ENCODE assay signal across 13 mouse cellular contexts in genomic region chr8:45917040-45917679, GRCm38 (mm10). TPM values are rescaled to one million over a fixed set of nuclear protein-coding genes. Genes with fewer than 3 reads are reported as not detected.
A peak's percentile ranks its signal among the peaks of the same experiment; 100 is the strongest.
DNase-seq lines count a peak whose midpoint lies in the region; ATAC-seq and TF ChIP-seq lines count a peak whose summit lies in the region.
"Had no signal": no experiment of that assay in that cellular context is flagged by ENCODE, and none has a peak within 500 bp of the region (broad histone marks: within the 10 kb centered on the region; RNA-seq: fewer than 3 reads in every experiment).

No protein-coding gene starts in this region.

- H3K4me3 ChIP-seq in lung, adult 2 months (replicated peaks; ENCODE audit: extremely low read depth, low read depth, low read length): no peak overlapping the region
- H3K4me3 ChIP-seq in stomach, embryonic 15.5 days (replicated peaks): no peak overlapping the region
- no peak overlapping the region for H3K4me3 ChIP-seq in midbrain, postnatal 0 days (ENCODE audit: low read depth, low read length)
- H3K4me3 ChIP-seq: midbrain, embryonic 12.5 days had no signal

- peak overlapping the region; percentile 26; the same call in 1 of the 2 replicates for H3K27ac ChIP-seq in stomach, embryonic 15.5 days
- H3K27ac ChIP-seq in midbrain, postnatal 0 days (ENCODE audit: low read depth, low read length): no peak overlapping the region
- H3K27ac ChIP-seq: midbrain, embryonic 12.5 days had no signal

- no peaks in the 10 kb centered on the region for H3K27me3 ChIP-seq in stomach, embryonic 15.5 days (replicated peaks)
- no peaks in the 10 kb centered on the region for H3K27me3 ChIP-seq in midbrain, postnatal 0 days (ENCODE audit: insufficient read depth, low read length)
- H3K27me3 ChIP-seq: midbrain, embryonic 12.5 days had no signal

- peak; percentile 19 for DNase-seq in embryo, embryonic 11 days
- no peak for DNase-seq in embryo, embryonic 10 days (ENCODE audit: low spot score)
- DNase-seq in lung, adult 18-20 months: peak; percentile 58 to 59
- no peak for DNase-seq in lung, adult 2 months
- DNase-seq in heart, postnatal 4 days: peak; percentile 43
- DNase-seq in midbrain, postnatal 0 days (ENCODE audit: low spot score): no peak
- no peak for DNase-seq in adipocyte (ENCODE audit: low spot score)
- DNase-seq: adrenal gland, postnatal 36 days had no signal

- no peak overlapping the region for H3K9ac ChIP-seq in stomach, embryonic 15.5 days
- no peak overlapping the region for H3K9ac ChIP-seq in midbrain, postnatal 0 days (replicated peaks; ENCODE audit: low read length, poor library complexity, severe bottlenecking)
- H3K9ac ChIP-seq: midbrain, embryonic 12.5 days had no signal

- no peak for TF ChIP-seq CTCF in lung, adult 2 months (IDR thresholded peaks at IDR 0.05; ENCODE audit: insufficient read depth, low read length)
- TF ChIP-seq CTCF in midbrain, postnatal 0 days (IDR thresholded peaks at IDR 0.05): no peak

- H3K4me2 ChIP-seq in stomach, embryonic 15.5 days: no peak overlapping the region
- no peak overlapping the region for H3K4me2 ChIP-seq in midbrain, postnatal 0 days (ENCODE audit: low read depth, low read length, poor library complexity, severe bottlenecking)
- H3K4me2 ChIP-seq: midbrain, embryonic 12.5 days had no signal

- H3K4me1 ChIP-seq in lung, adult 2 months (ENCODE audit: control insufficient read depth, insufficient read depth, low read length): no peaks in the 10 kb centered on the region
- peaks cover 4% of the 10 kb centered on the region; the same call in 1 of the 2 replicates for H3K4me1 ChIP-seq in stomach, embryonic 15.5 days
- no peaks in the 10 kb centered on the region for H3K4me1 ChIP-seq in midbrain, postnatal 0 days (ENCODE audit: insufficient read depth, low read length)

- no peaks in the 10 kb centered on the region for H3K9me3 ChIP-seq in stomach, embryonic 15.5 days
- H3K9me3 ChIP-seq in midbrain, postnatal 0 days (ENCODE audit: low read length): no peaks in the 10 kb centered on the region
- H3K9me3 ChIP-seq: midbrain, embryonic 12.5 days had no signal

- H3K36me3 ChIP-seq in stomach, embryonic 15.5 days: no peaks in the 10 kb centered on the region
- no peaks in the 10 kb centered on the region for H3K36me3 ChIP-seq in midbrain, postnatal 0 days (ENCODE audit: insufficient read depth, low read length)
- H3K36me3 ChIP-seq: midbrain, embryonic 12.5 days had no signal

- ATAC-seq in stomach, embryonic 15.5 days (ENCODE audit: insufficient read depth, low FRiP score, low read depth): no peak
- ATAC-seq in midbrain, postnatal 0 days (ENCODE audit: low FRiP score): no peak
- ATAC-seq: intestine, postnatal 0 days had no signal

- no peak for TF ChIP-seq POLR2A in lung, adult 2 months (IDR thresholded peaks at IDR 0.05; ENCODE audit: borderline replicate concordance, extremely low read depth, low read depth, low read length)

- WGBS in lung, adult 2 months: 66% methylated on average over 20 of the region's 20 CpGs
- 64% methylated on average over 20 of the region's 20 CpGs for WGBS in stomach, embryonic 15.5 days
- WGBS in midbrain, postnatal 0 days: 76% methylated on average over 20 of the region's 20 CpGs

RNA-seq across cellular contexts. Expression of gene Ccdc110, which starts 17.3 kb away (rescaled TPM):
- 0.14 TPM in 1 of 2 replicates, not detected in the other for polyA plus RNA-seq in lung, adult 2 months (2012; rRNA removed)
- not detected for total RNA-seq in heart, postnatal 4 days (2021)
- not detected in 2 replicates for polyA plus RNA-seq in stomach, embryonic 15.5 days (2015; fragmentation: Nextera tagmentation; extraction: Ambion mirVana)
- total RNA-seq in midbrain, postnatal 0 days (2014; rRNA removed): 0.16 TPM in 1 of 2 replicates, not detected in the other
- polyA plus RNA-seq in midbrain, postnatal 0 days (2015; fragmentation: Nextera tagmentation; extraction: Ambion mirVana): 0.07 and 0.10 TPM in 2 replicates
- total RNA-seq: adrenal gland, postnatal 36 days; gastrocnemius, postnatal 4 days had no signal
- polyA plus RNA-seq: intestine, postnatal 0 days; limb, embryonic 11.5 days; midbrain, embryonic 12.5 days had no signal

RNA-seq across cellular contexts. Expression of gene Pdlim3, which starts 31.9 kb away (rescaled TPM):
- polyA plus RNA-seq in lung, adult 2 months (2012; rRNA removed): 30.8 and 63.1 TPM in 2 replicates
- total RNA-seq in heart, postnatal 4 days (2021): 100 to 1,000 TPM; 104 to 113 TPM
- 146 and 158 TPM in 2 replicates for polyA plus RNA-seq in stomach, embryonic 15.5 days (2015; fragmentation: Nextera tagmentation; extraction: Ambion mirVana)
- 6.6 and 10.7 TPM in 2 replicates for total RNA-seq in midbrain, postnatal 0 days (2014; rRNA removed)
- polyA plus RNA-seq in midbrain, postnatal 0 days (2015; fragmentation: Nextera tagmentation; extraction: Ambion mirVana): 9.8 and 11.3 TPM in 2 replicates

RNA-seq across cellular contexts. Expression of gene 1700029J07Rik, which starts 57.9 kb away (rescaled TPM):
- polyA plus RNA-seq in lung, adult 2 months (2012; rRNA removed): 1.1 and 1.2 TPM in 2 replicates
- under 1 TPM; 0.83 to 0.86 TPM for total RNA-seq in heart, postnatal 4 days (2021)
- polyA plus RNA-seq in stomach, embryonic 15.5 days (2015; fragmentation: Nextera tagmentation; extraction: Ambion mirVana): 3.8 and 4.1 TPM in 2 replicates
- total RNA-seq in midbrain, postnatal 0 days (2014; rRNA removed): 1.9 and 3.4 TPM in 2 replicates
- polyA plus RNA-seq in midbrain, postnatal 0 days (2015; fragmentation: Nextera tagmentation; extraction: Ambion mirVana): 3.9 and 5.1 TPM in 2 replicates

RNA-seq across cellular contexts. Expression of gene Ufsp2, which starts 58.2 kb away (rescaled TPM):
- 7.6 and 15.5 TPM in 2 replicates for polyA plus RNA-seq in lung, adult 2 months (2012; rRNA removed)
- 10 to 100 TPM; 33.4 to 33.5 TPM for total RNA-seq in heart, postnatal 4 days (2021)
- 93.2 and 96.1 TPM in 2 replicates for polyA plus RNA-seq in stomach, embryonic 15.5 days (2015; fragmentation: Nextera tagmentation; extraction: Ambion mirVana)
- 26.9 and 44.6 TPM in 2 replicates for total RNA-seq in midbrain, postnatal 0 days (2014; rRNA removed)
- polyA plus RNA-seq in midbrain, postnatal 0 days (2015; fragmentation: Nextera tagmentation; extraction: Ambion mirVana): 51.9 and 56.9 TPM in 2 replicates

Comparison
In these comparisons a context has a peak if more than half of its experiments do, and no peak if none do; other contexts are left out.
1. DNase-seq: peak in embryo, embryonic 11 days (single experiment), lung, adult 18-20 months (2 of 2) and heart, postnatal 4 days (single experiment); none in embryo, embryonic 10 days (single experiment), lung, adult 2 months (single experiment), midbrain, postnatal 0 days (single experiment) and adipocyte (single experiment).